Mouse (Mus musculus) liver, embryonic 13.5 days (tissue): ENCODE measurements around the gene Clec4n. TPM values are rescaled to one million over a fixed set of nuclear protein-coding genes. Genes with fewer than 3 reads are reported as not detected.
"Not testable (repeated sequence)": the region's sequence is repeated elsewhere in the genome, so short reads cannot be mapped to it uniquely, and the experiment has no call there.

ENCODE experiments used
- ATAC-seq: fragments of 200-750 bp; cut with Nextera tagmentation; 2 replicates; pipeline ENCODE4 v1.8.0; 2017; ENCODE audit warnings: low read depth, mild to moderate bottlenecking, moderate number of reproducible peaks, moderate library complexity
- DNase-seq: peaks from one replicate; pipeline ENCODE4 v3.0.0; 2022
- H3K27ac ChIP-seq: fragments of 300-500 bp; sonication (generic); 2 replicates; pipeline ENCODE4 v1.5.1; 2015; ENCODE audit warnings: moderate library complexity, mild to moderate bottlenecking, inconsistent platforms
- H3K27me3 ChIP-seq: fragments of 300-500 bp; sonication (generic); 2 replicates; pipeline ENCODE4 v1.6.1; 2015; ENCODE audit warnings: mild to moderate bottlenecking, inconsistent platforms
- H3K36me3 ChIP-seq: fragments of 300-500 bp; sonication (generic); 2 replicates; pipeline ENCODE4 v1.6.1; 2015; ENCODE audit warnings: mild to moderate bottlenecking, inconsistent platforms
- H3K4me1 ChIP-seq: fragments of 300-500 bp; sonication (generic); replicated peaks from 2 replicates; pipeline ENCODE4 v1.6.1; 2015; ENCODE audit warnings: inconsistent platforms
- H3K4me2 ChIP-seq: fragments of 300-500 bp; sonication (generic); 2 replicates; pipeline ENCODE4 v1.6.1; 2015; ENCODE audit warnings: inconsistent platforms, mild to moderate bottlenecking, moderate library complexity
- H3K4me3 ChIP-seq: fragments of 300-500 bp; sonication (generic); replicated peaks from 2 replicates; pipeline ENCODE4 v1.5.1; 2015; ENCODE audit warnings: mild to moderate bottlenecking, inconsistent platforms
- H3K9ac ChIP-seq: fragments of 300-500 bp; sonication (generic); 2 replicates; pipeline ENCODE4 v1.6.1; 2015; ENCODE audit warnings: mild to moderate bottlenecking, inconsistent platforms
- H3K9me3 ChIP-seq: fragments of 300-500 bp; sonication (generic); replicated peaks from 2 replicates; pipeline ENCODE4 v1.6.1; 2016; ENCODE audit warnings: inconsistent platforms
- WGBS: fragments of 180-500 bp; shearing (Covaris S2); methylation state at CpG from one replicate; pipeline ENCODE4 v1.1.7; 2015; ENCODE audit not compliant: insufficient replicate concordance; 5-methylcytosine and 5-hydroxymethylcytosine counted together
- polyA plus RNA-seq: library from polyadenylated mRNA; unstranded; fragments of >200 nt; fragmentation: Nextera tagmentation; extraction: Ambion mirVana; gene quantifications from 2 replicates; pipeline ENCODE4 v1.2.1, GENCODE M21; 2015

Clec4n gene
- polyA plus RNA-seq, 1 experiment from 2014 or later, result 8.5 TPM

- Histone ChIP-seq H3K4me2 (peak overlapping the region; percentile 45), H3K27ac (peak overlapping the region; percentile 91)
- peak; percentile 7; the same call in 1 of the 2 replicates for ATAC-seq
Observed at GRCm38 (mm10) chr6:123293509-123293908, 63.9 kb downstream of the Clec4n start.

More at GRCm38 (mm10) chr6:123293509-123293908, 63.9 kb downstream of the Clec4n start:
- not testable (repeated sequence) for H3K9ac ChIP-seq, H3K27me3 ChIP-seq, H3K9me3 ChIP-seq, H3K36me3 ChIP-seq, H3K4me3 ChIP-seq
- DNase-seq, result peak; percentile 39
- peaks cover 51% of the 10 kb centered on the region for H3K4me1 ChIP-seq
- 35% methylated on average over 11 of the region's 11 CpGs for WGBS

Other genes starting within 250 kb of the Clec4n start
- not detected in 2 replicates for gene Clec4a4, start 239.5 kb upstream of the Clec4n start, polyA plus RNA-seq
- not detected in 2 replicates for gene Clec4b1, start 179.9 kb upstream of the Clec4n start, polyA plus RNA-seq
- 6.8 and 6.9 TPM in 2 replicates for gene Clec4a2, start 123.4 kb upstream of the Clec4n start, polyA plus RNA-seq
- 0.08 and 0.09 TPM in 2 replicates for gene Clec4b2, start 57.0 kb upstream of the Clec4n start, polyA plus RNA-seq
- gene Clec4d, start 32.3 kb downstream of the Clec4n start, polyA plus RNA-seq, result 0.85 and 1.1 TPM in 2 replicates
- 0.83 and 0.84 TPM in 2 replicates for gene Clec4e, start 60.0 kb downstream of the Clec4n start, polyA plus RNA-seq
- gene Vmn2r19, start 78.5 kb downstream of the Clec4n start, polyA plus RNA-seq, result not detected in 2 replicates
- gene Vmn2r20, start 188.3 kb downstream of the Clec4n start, polyA plus RNA-seq, result not detected in 2 replicates